Mouse (Mus musculus): Measurements from ENCODE around the gene Gm21976. TPM values are rescaled to one million over a fixed set of nuclear protein-coding genes. Genes with fewer than 3 reads are reported as not detected.

Gene Gm21976
- polyA plus RNA-seq, 1 experiment, result not detected

- TF ChIP-seq TCF12 (IDR thresholded peaks at IDR 0.05; ENCODE audit: insufficient read depth, poor library complexity, severe bottlenecking) (no peak), E2F4 (IDR thresholded peaks at IDR 0.05; ENCODE audit: insufficient read depth) (no peak), REST (IDR thresholded peaks at IDR 0.05; ENCODE audit: insufficient read depth, insufficient read length) (no peak), POLR2AphosphoS2 (IDR thresholded peaks at IDR 0.05; ENCODE audit: insufficient read length, low read depth) (no peak)
- Histone ChIP-seq H3ac (ENCODE audit: control insufficient read depth, insufficient read length) (no peak overlapping the region), H3K27me3 (ENCODE audit: control insufficient read depth, insufficient read depth, insufficient read length) (peaks cover 6% of the 10 kb centered on the region), H3K4me3 (no peak overlapping the region), H3K36me3 (ENCODE audit: control insufficient read depth, insufficient read depth) (no peaks in the 10 kb centered on the region), H3K79me2 (ENCODE audit: control insufficient read depth, insufficient read depth) (no peaks in the 10 kb centered on the region), H3K4me2 (ENCODE audit: low read depth) (no peak overlapping the region)
Measured at GRCm38 (mm10) chr13:98290719-98291118, 11.0 kb downstream of the Gm21976 start.

- no peak overlapping the region for H3K4me2 ChIP-seq (ENCODE audit: low read depth)
- H3K79me2 ChIP-seq (ENCODE audit: control insufficient read depth, insufficient read depth), result no peaks in the 10 kb centered on the region
- no peak for TF ChIP-seq SRF (IDR thresholded peaks at IDR 0.05; ENCODE audit: control insufficient read depth, insufficient read length, low read depth)
- no peak for TF ChIP-seq MAX (IDR thresholded peaks at IDR 0.05; ENCODE audit: low read depth)
- no peak for TF ChIP-seq REST (IDR thresholded peaks at IDR 0.05; ENCODE audit: insufficient read depth, insufficient read length)
- TF ChIP-seq TCF12 (IDR thresholded peaks at IDR 0.05; ENCODE audit: insufficient read depth, poor library complexity, severe bottlenecking), result no peak
- TF ChIP-seq MYOD1 (IDR thresholded peaks at IDR 0.05; ENCODE audit: control insufficient read depth in 1 of 3, insufficient read length in 2 of 3, low read depth in 2 of 3), result no peak
- no peak for TF ChIP-seq POLR2A (IDR thresholded peaks at IDR 0.05; ENCODE audit: insufficient read length, low read depth)
- no peak for TF ChIP-seq E2F4 (IDR thresholded peaks at IDR 0.05; ENCODE audit: insufficient read depth)
- TF ChIP-seq POLR2AphosphoS2 (IDR thresholded peaks at IDR 0.05; ENCODE audit: insufficient read length, low read depth), result no peak
- TF ChIP-seq MYOG (IDR thresholded peaks at IDR 0.05; ENCODE audit: control insufficient read depth in 1 of 3, insufficient read depth in 1 of 3, insufficient read length in 2 of 3, low read depth in 2 of 3), result no peak
- no peak for TF ChIP-seq TCF3 (IDR thresholded peaks at IDR 0.05; ENCODE audit: insufficient read length, low read depth)
- no peak for TF ChIP-seq CEBPB (IDR thresholded peaks at IDR 0.05; ENCODE audit: insufficient read depth, poor library complexity, severe bottlenecking)
- TF ChIP-seq USF1 (IDR thresholded peaks at IDR 0.05; ENCODE audit: low read depth), result no peak
- no peak overlapping the region for H3ac ChIP-seq (ENCODE audit: control insufficient read depth, insufficient read length)
- no peak overlapping the region for H3K4me3 ChIP-seq
- peaks cover 6% of the 10 kb centered on the region for H3K27me3 ChIP-seq (ENCODE audit: control insufficient read depth, insufficient read depth, insufficient read length)
- no peaks in the 10 kb centered on the region for H3K36me3 ChIP-seq (ENCODE audit: control insufficient read depth, insufficient read depth)
Measured at GRCm38 (mm10) chr13:98291712-98292111, 12.0 kb downstream of the Gm21976 start.

GRCm38 (mm10) chr13:98296072-98296471, 16.4 kb downstream of the Gm21976 start:
- Histone ChIP-seq H3K4me3 (no peak overlapping the region), H3K79me2 (ENCODE audit: control insufficient read depth, insufficient read depth) (no peaks in the 10 kb centered on the region), H3K36me3 (ENCODE audit: control insufficient read depth, insufficient read depth) (no peaks in the 10 kb centered on the region), H3ac (ENCODE audit: control insufficient read depth, insufficient read length) (no peak overlapping the region), H3K4me2 (ENCODE audit: low read depth) (no peak overlapping the region), H3K27me3 (ENCODE audit: control insufficient read depth, insufficient read depth, insufficient read length) (no peaks in the 10 kb centered on the region)
- no peak for TF ChIP-seq USF1 (IDR thresholded peaks at IDR 0.05; ENCODE audit: low read depth)
- no peak for TF ChIP-seq SRF (IDR thresholded peaks at IDR 0.05; ENCODE audit: control insufficient read depth, insufficient read length, low read depth)
- no peak for TF ChIP-seq TCF12 (IDR thresholded peaks at IDR 0.05; ENCODE audit: insufficient read depth, poor library complexity, severe bottlenecking)
- no peak for TF ChIP-seq TCF3 (IDR thresholded peaks at IDR 0.05; ENCODE audit: insufficient read length, low read depth)
- no peak for TF ChIP-seq MYOG (IDR thresholded peaks at IDR 0.05; ENCODE audit: control insufficient read depth in 1 of 3, insufficient read depth in 1 of 3, insufficient read length in 2 of 3, low read depth in 2 of 3)
- no peak for TF ChIP-seq E2F4 (IDR thresholded peaks at IDR 0.05; ENCODE audit: insufficient read depth)
- TF ChIP-seq POLR2AphosphoS2 (IDR thresholded peaks at IDR 0.05; ENCODE audit: insufficient read length, low read depth), result no peak
- no peak for TF ChIP-seq REST (IDR thresholded peaks at IDR 0.05; ENCODE audit: insufficient read depth, insufficient read length)

- H3K27me3 ChIP-seq (ENCODE audit: control insufficient read depth, insufficient read depth, insufficient read length), result no peaks in the 10 kb centered on the region
- H3K79me2 ChIP-seq (ENCODE audit: control insufficient read depth, insufficient read depth), result no peaks in the 10 kb centered on the region
- no peak overlapping the region for H3K4me3 ChIP-seq
- H3K4me2 ChIP-seq (ENCODE audit: low read depth), result no peak overlapping the region
- no peak overlapping the region for H3ac ChIP-seq (ENCODE audit: control insufficient read depth, insufficient read length)
- H3K36me3 ChIP-seq (ENCODE audit: control insufficient read depth, insufficient read depth), result no peaks in the 10 kb centered on the region
- TF ChIP-seq REST (IDR thresholded peaks at IDR 0.05; ENCODE audit: insufficient read depth, insufficient read length), result no peak
- no peak for TF ChIP-seq E2F4 (IDR thresholded peaks at IDR 0.05; ENCODE audit: insufficient read depth)
Measured at GRCm38 (mm10) chr13:98297883-98298482, 18.3 kb downstream of the Gm21976 start.

GRCm38 (mm10) chr13:98298833-98299758, 19.4 kb downstream of the Gm21976 start:
- Histone ChIP-seq H3ac (ENCODE audit: control insufficient read depth, insufficient read length) (no peak overlapping the region), H3K79me2 (ENCODE audit: control insufficient read depth, insufficient read depth) (no peaks in the 10 kb centered on the region), H3K4me2 (ENCODE audit: low read depth) (no peak overlapping the region), H3K36me3 (ENCODE audit: control insufficient read depth, insufficient read depth) (no peaks in the 10 kb centered on the region), H3K4me3 (no peak overlapping the region), H3K27me3 (ENCODE audit: control insufficient read depth, insufficient read depth, insufficient read length) (no peaks in the 10 kb centered on the region)
- TF ChIP-seq TCF3 (IDR thresholded peaks at IDR 0.05; ENCODE audit: insufficient read length, low read depth), result no peak
- TF ChIP-seq MYOG (IDR thresholded peaks at IDR 0.05; ENCODE audit: control insufficient read depth in 1 of 3, insufficient read depth in 1 of 3, insufficient read length in 2 of 3, low read depth in 2 of 3), result no peak
- TF ChIP-seq E2F4 (IDR thresholded peaks at IDR 0.05; ENCODE audit: insufficient read depth), result no peak
- TF ChIP-seq TCF12 (IDR thresholded peaks at IDR 0.05; ENCODE audit: insufficient read depth, poor library complexity, severe bottlenecking), result no peak
- no peak for TF ChIP-seq USF1 (IDR thresholded peaks at IDR 0.05; ENCODE audit: low read depth)
- no peak for TF ChIP-seq POLR2A (IDR thresholded peaks at IDR 0.05; ENCODE audit: insufficient read length, low read depth)
- TF ChIP-seq POLR2AphosphoS2 (IDR thresholded peaks at IDR 0.05; ENCODE audit: insufficient read length, low read depth), result no peak
- TF ChIP-seq MAX (IDR thresholded peaks at IDR 0.05; ENCODE audit: low read depth), result no peak
- no peak for TF ChIP-seq SRF (IDR thresholded peaks at IDR 0.05; ENCODE audit: control insufficient read depth, insufficient read length, low read depth)
- TF ChIP-seq MYOD1 (IDR thresholded peaks at IDR 0.05; ENCODE audit: control insufficient read depth in 1 of 3, insufficient read length in 2 of 3, low read depth in 2 of 3), result no peak
- TF ChIP-seq REST (IDR thresholded peaks at IDR 0.05; ENCODE audit: insufficient read depth, insufficient read length), result no peak
- TF ChIP-seq CEBPB (IDR thresholded peaks at IDR 0.05; ENCODE audit: insufficient read depth, poor library complexity, severe bottlenecking), result no peak
